Mouse (Mus musculus) gastrocnemius, postnatal 4 days (tissue): Measurements from ENCODE around the gene Ccnd3. TPM values are rescaled to one million over a fixed set of nuclear protein-coding genes. Genes with fewer than 3 reads are reported as not detected.

Source experiments
- DNase-seq, 2 experiments: peaks; one replicate each; pipeline ENCODE4 v3.0.0; 2021 to 2022; ENCODE audit warnings: low spot score in 2 of 2, mixed read lengths in 2 of 2
- long read RNA-seq, 2 experiments: library from polyadenylated mRNA; stranded (forward); transcript quantifications; one replicate each; pipeline ENCODE4 v2.0.0; 2021
- total RNA-seq, 2 experiments: library from RNA; stranded (reverse); gene quantifications; 2 replicates each; pipeline ENCODE4 v1.2.3; 2021

Ccnd3 gene
- 100 to 1,000 TPM; 270 to 304 TPM for total RNA-seq
- long read RNA-seq, experiment 1, transcript Ccnd3-205 (5 exons, 1,977 nt): major isoform, 455 of 518 reads
- long read RNA-seq, experiment 1, transcript Ccnd3-208 (4 exons, 931 nt): minor isoform, 12 of 518 reads
- long read RNA-seq, experiment 1, partial matches to known transcripts: 15 of 518 reads
- long read RNA-seq, experiment 1, other reads (novel, unspliced or antisense): 33 of 518 reads
- long read RNA-seq, experiment 2, transcript Ccnd3-208 (4 exons, 931 nt): minor isoform, 9 of 569 reads
- long read RNA-seq, experiment 2, transcript Ccnd3-205 (5 exons, 1,977 nt): major isoform, 518 of 569 reads
- long read RNA-seq, experiment 2, partial matches to known transcripts: 18 of 569 reads
- long read RNA-seq, experiment 2, other reads (novel, unspliced or antisense): 21 of 569 reads

GRCm38 (mm10) chr17:47504941-47505346 lies at the start of gene Ccnd3:
Ccnd3 (plus strand) TSS chr17:47505051.
- peak in 1 of 2 experiments; percentile 66 for DNase-seq

GRCm38 (mm10) chr17:47458310-47458709 lies 46.5 kb upstream of the Ccnd3 start:
- DNase-seq: no peak

GRCm38 (mm10) chr17:47458936-47459335 lies 45.9 kb upstream of the Ccnd3 start:
- no peak for DNase-seq

GRCm38 (mm10) chr17:47459341-47459919 lies 45.4 kb upstream of the Ccnd3 start:
- DNase-seq: no peak

GRCm38 (mm10) chr17:47461688-47462087 lies 43.2 kb upstream of the Ccnd3 start:
- no peak for DNase-seq

GRCm38 (mm10) chr17:47462209-47462608 lies 42.6 kb upstream of the Ccnd3 start:
- DNase-seq: no peak

- no peak for DNase-seq
These were observed 42.0 kb upstream of the Ccnd3 start for GRCm38 (mm10) chr17:47462728-47463388.

GRCm38 (mm10) chr17:47464248-47464965 lies 40.4 kb upstream of the Ccnd3 start:
- no peak for DNase-seq

GRCm38 (mm10) chr17:47465016-47465415 lies 39.8 kb upstream of the Ccnd3 start:
- no peak for DNase-seq

GRCm38 (mm10) chr17:47466284-47466683 lies 38.6 kb upstream of the Ccnd3 start:
- no peak for DNase-seq

GRCm38 (mm10) chr17:47467659-47468058 lies 37.2 kb upstream of the Ccnd3 start:
- DNase-seq: no peak

GRCm38 (mm10) chr17:47468063-47468462 lies 36.8 kb upstream of the Ccnd3 start:
- DNase-seq: no peak

- DNase-seq: no peak
These were observed 36.4 kb upstream of the Ccnd3 start for GRCm38 (mm10) chr17:47468466-47468865.

GRCm38 (mm10) chr17:47469642-47470041 lies 35.2 kb upstream of the Ccnd3 start:
- no peak for DNase-seq

- DNase-seq: no peak
These were observed 34.7 kb upstream of the Ccnd3 start for GRCm38 (mm10) chr17:47470121-47470520.

GRCm38 (mm10) chr17:47470686-47471085 lies 34.2 kb upstream of the Ccnd3 start:
- no peak for DNase-seq

GRCm38 (mm10) chr17:47472435-47473350 lies 32.2 kb upstream of the Ccnd3 start:
- no peak for DNase-seq

- no peak for DNase-seq
These were observed 31.3 kb upstream of the Ccnd3 start for GRCm38 (mm10) chr17:47473434-47473974.

GRCm38 (mm10) chr17:47474250-47474649 lies 30.6 kb upstream of the Ccnd3 start:
- DNase-seq: no peak

- no peak for DNase-seq
These were observed 29.7 kb upstream of the Ccnd3 start for GRCm38 (mm10) chr17:47475181-47475580.
